Mouse (Mus musculus) cerebellum, adult 2 months (tissue): ENCODE results near the gene Olfr1281. TPM values are rescaled to one million over a fixed set of nuclear protein-coding genes. Genes with fewer than 3 reads are reported as not detected.
"Not testable (repeated sequence)": the region's sequence is repeated elsewhere in the genome, so short reads cannot be mapped to it uniquely, and the experiment has no call there.

Experiments used
- DNase-seq, 2 experiments: peaks; one replicate each; pipeline ENCODE4 v3.0.0; 2021
- H3K27ac ChIP-seq: fragments of 200-500 bp; 2 replicates; pipeline ENCODE4 v1.5.1; 2012; ENCODE audit warnings: low read length, control low read depth, inconsistent platforms; ENCODE audit not compliant: insufficient read depth
- H3K27me3 ChIP-seq: fragments of 200-500 bp; 2 replicates; pipeline ENCODE4 v1.6.1; 2012; ENCODE audit warnings: inconsistent platforms, mild to moderate bottlenecking, low read length, moderate library complexity; ENCODE audit not compliant: control insufficient read depth, insufficient read depth
- H3K4me1 ChIP-seq: fragments of 200-500 bp; 2 replicates; pipeline ENCODE4 v1.6.1; 2011; ENCODE audit warnings: low read length; ENCODE audit not compliant: control insufficient read depth, insufficient read depth
- H3K4me3 ChIP-seq: fragments of 200-500 bp; replicated peaks from 2 replicates; pipeline ENCODE3; 2011; ENCODE audit warnings: mild to moderate bottlenecking, low read depth, low read length, control low read depth; ENCODE audit not compliant: insufficient read depth
- CTCF ChIP-seq: fragments of 200-500 bp; IDR thresholded peaks from 2 replicates; pipeline ENCODE4 v1.5.1; 2011; ENCODE audit warnings: low read depth, mild to moderate bottlenecking, control low read depth, low read length, moderate library complexity, borderline replicate concordance; ENCODE audit not compliant: insufficient read depth
- POLR2A ChIP-seq: fragments of 200-500 bp; IDR thresholded peaks from 2 replicates; pipeline ENCODE4 v1.6.1; 2011; ENCODE audit warnings: low read length, control low read depth, borderline replicate concordance; ENCODE audit not compliant: insufficient read depth
- WGBS: fragments of 180-500 bp; shearing (Covaris S2); methylation state at CpG from one replicate; pipeline ENCODE4 v1.1.7; 2018; 5-methylcytosine and 5-hydroxymethylcytosine counted together
- polyA plus RNA-seq: library from polyadenylated mRNA; depleted of rRNA; stranded (reverse); fragments of >200 nt; gene quantifications from 2 replicates; pipeline ENCODE4 v1.2.3, GENCODE M21; 2012; rRNA removed

Olfr1281 gene
- polyA plus RNA-seq = not detected in 2 replicates

DNA sequence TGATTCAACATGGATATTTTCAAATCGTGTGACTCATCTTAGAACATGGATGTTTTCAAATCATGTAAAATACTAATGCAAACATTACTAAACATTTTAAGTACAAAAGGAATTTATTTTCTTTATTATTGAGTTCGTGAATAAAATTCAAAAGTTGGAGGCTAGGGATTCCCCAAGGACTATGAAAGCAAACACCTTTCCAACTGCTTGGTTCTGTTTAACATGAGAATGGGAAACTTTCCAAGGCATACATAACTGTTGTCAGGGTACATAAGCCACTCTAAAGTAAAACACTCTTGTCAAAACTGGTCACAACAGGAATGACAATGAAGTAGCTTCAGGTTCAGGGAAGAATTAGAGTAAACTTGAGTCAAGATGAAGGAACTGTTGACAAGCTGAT is at the start of gene Olfr1281:
Gene Olfr1281, plus strand, starts transcription at position 301 of the 400 bp plus-strand sequence.
- TF ChIP-seq POLR2A (no peak), CTCF (no peak)
- 69% methylated on average over 2 of the region's 2 CpGs for WGBS
- no peaks in the 10 kb centered on the region for H3K27me3 ChIP-seq
- H3K27ac ChIP-seq = no peak within 1 kb of the TSS
- no peak within 1 kb of the TSS for H3K4me3 ChIP-seq
- DNase-seq = no peak
- H3K4me1 ChIP-seq = no peaks in the 10 kb centered on the region

GRCm38 (mm10) chr2:111289836-111290235 is 36.5 kb upstream of the Olfr1281 start, which contains the start of gene Olfr1278:
Gene Olfr1278, plus strand, starts transcription at chr2:111290136.
- Histone ChIP-seq H3K27ac (no peak within 1 kb of the TSS), H3K4me3 (no peak within 1 kb of the TSS), H3K4me1 (no peaks in the 10 kb centered on the region), H3K27me3 (no peaks in the 10 kb centered on the region)
- TF ChIP-seq CTCF = no peak
- no peak for TF ChIP-seq POLR2A
- no peak for DNase-seq

GRCm38 (mm10) chr2:111298541-111298940 is 27.8 kb upstream of the Olfr1281 start:
- TF ChIP-seq CTCF (no peak), POLR2A (no peak)
- Histone ChIP-seq H3K4me3 (no peak overlapping the region), H3K27me3 (no peaks in the 10 kb centered on the region), H3K4me1 (no peaks in the 10 kb centered on the region), H3K27ac (no peak overlapping the region)
- no peak for DNase-seq

GRCm38 (mm10) chr2:111300374-111300773 is 25.9 kb upstream of the Olfr1281 start, which contains the start of gene Olfr1279:
Gene Olfr1279, plus strand, starts transcription at chr2:111300635.
- no peak for TF ChIP-seq CTCF
- Histone ChIP-seq H3K27ac (no peak within 1 kb of the TSS), H3K4me3 (no peak within 1 kb of the TSS), H3K27me3 (no peaks in the 10 kb centered on the region), H3K4me1 (no peaks in the 10 kb centered on the region)
- no peak for DNase-seq

- no peak for TF ChIP-seq CTCF
- TF ChIP-seq POLR2A = no peak
- no peak within 1 kb of the TSS for H3K4me3 ChIP-seq
- no peaks in the 10 kb centered on the region for H3K4me1 ChIP-seq
- no peak for DNase-seq
- no peaks in the 10 kb centered on the region for H3K27me3 ChIP-seq
- H3K27ac ChIP-seq = no peak within 1 kb of the TSS
Observed at GRCm38 (mm10) chr2:111313717-111314116, 12.6 kb upstream of the Olfr1281 start, which contains the start of gene Olfr1280. Gene Olfr1280, plus strand, starts transcription at chr2:111314017.

DNA sequence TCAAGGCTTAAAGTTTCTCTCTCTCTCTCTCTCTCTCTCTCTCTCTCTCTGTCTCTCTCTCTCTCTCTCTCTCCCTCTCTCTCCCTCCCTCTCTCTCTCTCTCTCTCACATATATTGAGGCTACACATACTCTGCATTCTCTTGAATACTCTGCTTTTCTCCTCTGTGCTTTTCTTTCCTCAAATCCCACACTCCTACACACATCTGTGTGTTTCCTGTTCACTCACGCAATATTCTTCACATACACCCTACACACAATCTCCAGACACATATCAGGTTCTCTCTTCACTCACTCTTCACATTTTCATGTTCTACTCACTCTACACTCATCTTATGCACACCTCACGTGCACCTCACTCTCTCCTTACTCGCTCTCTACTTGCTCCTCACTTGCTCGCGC is 7.4 kb downstream of the Olfr1281 start:
- 91% methylated on average over 5 of the region's 5 CpGs for WGBS
- H3K4me3 ChIP-seq, H3K27ac ChIP-seq, H3K4me1 ChIP-seq, DNase-seq, H3K27me3 ChIP-seq: not testable (repeated sequence)

DNA sequence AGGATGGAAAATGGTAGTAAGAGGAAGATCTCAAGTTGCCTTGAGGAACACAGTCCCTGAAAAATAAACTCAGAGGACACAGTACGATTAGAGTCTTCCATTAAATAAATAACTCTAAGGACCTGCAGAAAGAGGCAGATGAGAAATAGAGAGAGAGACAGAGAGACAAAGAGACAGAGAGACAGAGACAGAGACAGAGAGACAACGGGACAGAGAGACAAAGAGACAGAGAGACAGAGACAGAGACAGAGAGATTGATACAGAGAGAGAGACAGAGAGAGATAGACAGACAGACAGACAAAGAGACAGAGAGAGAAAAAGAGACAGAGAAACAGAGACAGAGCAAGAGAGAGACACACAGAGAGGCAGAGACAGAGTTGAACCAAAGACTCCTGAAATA is 9.7 kb downstream of the Olfr1281 start, which contains the start of gene Olfr1282:
Gene Olfr1282, minus strand, starts transcription at position 101 of the 400 bp plus-strand sequence.
- TF ChIP-seq CTCF (no peak), POLR2A (no peak)
- Histone ChIP-seq H3K4me1 (no peaks in the 10 kb centered on the region), H3K4me3 (no peak within 1 kb of the TSS), H3K27ac (no peak within 1 kb of the TSS), H3K27me3 (no peaks in the 10 kb centered on the region)
- DNase-seq = no peak
- WGBS = 71% methylated on average over 2 of the region's 2 CpGs

- H3K4me3 ChIP-seq = no peak within 1 kb of the TSS
- no peaks in the 10 kb centered on the region for H3K4me1 ChIP-seq
Observed at GRCm38 (mm10) chr2:111366490-111366889, 40.2 kb downstream of the Olfr1281 start, which contains the start of gene Olfr1283. Gene Olfr1283, plus strand, starts transcription at chr2:111366790.

More at GRCm38 (mm10) chr2:111366490-111366889, 40.2 kb downstream of the Olfr1281 start, which contains the start of gene Olfr1283:
- Histone ChIP-seq H3K27ac (no peak within 1 kb of the TSS), H3K27me3 (no peaks in the 10 kb centered on the region)
- TF ChIP-seq CTCF (no peak), POLR2A (no peak)
- DNase-seq = no peak
- WGBS = 81% methylated on average over 2 of the region's 2 CpGs
